Mouse (Mus musculus): ENCODE data around the gene Rfwd3. TPM values are rescaled to one million over a fixed set of nuclear protein-coding genes. Genes with fewer than 3 reads are reported as not detected.
"Not testable (repeated sequence)": the region's sequence is repeated elsewhere in the genome, so short reads cannot be mapped to it uniquely, and the experiment has no call there.

Gene Rfwd3
- total and polyA plus RNA-seq, 2 experiments from 2014 or later = 10.3 to 17.2 TPM

DNA sequence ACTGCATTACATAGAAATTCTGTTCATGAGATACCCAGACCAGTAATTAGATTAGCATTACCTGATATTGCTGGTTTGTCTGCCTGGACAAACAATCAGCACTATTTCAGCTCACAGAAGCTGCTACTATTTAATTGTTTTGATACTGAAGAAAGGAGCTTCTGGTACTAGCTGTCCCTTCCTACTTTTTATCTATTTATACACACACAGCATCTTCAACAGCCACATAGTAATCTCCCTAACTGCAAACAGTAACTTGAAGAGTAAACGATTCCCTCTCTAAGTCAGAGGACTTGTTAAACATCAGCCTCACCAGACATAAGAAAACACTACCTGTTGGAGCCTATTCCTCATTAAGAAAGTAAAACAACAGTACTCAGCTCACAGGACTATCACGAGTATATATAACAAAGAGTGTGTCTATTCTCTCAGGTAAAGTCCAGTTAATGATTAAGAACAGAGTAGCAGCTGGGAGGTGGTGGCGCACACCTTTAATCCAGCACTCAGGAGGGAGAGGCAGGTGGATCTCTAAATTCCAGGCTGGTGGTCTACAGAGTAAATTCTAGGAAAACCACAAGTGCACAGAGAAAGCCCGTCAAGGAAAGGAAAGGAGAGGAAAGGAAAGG, 47.4 kb downstream of the Rfwd3 start:
- Histone ChIP-seq H3K9me3 (ENCODE audit: low read length) (no peaks in the 10 kb centered on the region), H3K27ac (ENCODE audit: low read depth, low read length) (no peak overlapping the region), H3K36me3 (ENCODE audit: insufficient read depth, low read length) (no peaks in the 10 kb centered on the region), H3K4me2 (ENCODE audit: low read depth, low read length, poor library complexity, severe bottlenecking) (no peak overlapping the region), H3K4me1 (ENCODE audit: insufficient read depth, low read length) (peaks cover 3% of the 10 kb centered on the region; the same call in 1 of the 2 replicates), H3K27me3 (ENCODE audit: insufficient read depth, low read length) (no peaks in the 10 kb centered on the region), H3K9ac (replicated peaks; ENCODE audit: low read length, poor library complexity, severe bottlenecking) (no peak overlapping the region), H3K4me3 (ENCODE audit: low read depth, low read length) (no peak overlapping the region)
- no peak for DNase-seq (ENCODE audit: low spot score)
- WGBS = 89% methylated on average over 4 of the region's 4 CpGs
- no peak for ATAC-seq (ENCODE audit: low FRiP score)
- no peak for TF ChIP-seq CTCF (IDR thresholded peaks at IDR 0.05)

DNA sequence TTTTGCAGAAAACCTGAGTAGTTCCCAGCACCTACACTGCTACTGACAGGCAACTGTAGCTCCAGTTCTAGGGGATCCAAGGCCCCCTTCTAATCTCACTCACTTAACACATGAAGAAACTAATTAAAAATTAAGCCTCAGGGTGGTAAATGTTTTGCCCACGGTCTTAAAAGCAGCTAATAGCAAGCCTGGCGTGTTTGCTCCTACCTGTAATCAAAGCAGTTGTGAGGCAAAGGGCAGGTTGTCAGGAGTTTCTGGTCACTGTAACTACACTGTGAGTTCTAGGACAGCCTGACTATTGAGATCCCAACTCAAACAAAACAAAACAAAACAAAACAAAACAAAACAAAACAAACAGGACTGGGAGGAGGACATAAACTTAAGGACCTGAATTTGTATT, 49.9 kb downstream of the Rfwd3 start:
- no peak for DNase-seq (ENCODE audit: low spot score)
- WGBS = 65% methylated on average over 2 of the region's 2 CpGs
- Histone ChIP-seq H3K9me3 (ENCODE audit: low read length) (no peaks in the 10 kb centered on the region), H3K27ac (ENCODE audit: low read depth, low read length) (no peak overlapping the region), H3K9ac (replicated peaks; ENCODE audit: low read length, poor library complexity, severe bottlenecking) (no peak overlapping the region), H3K4me3 (ENCODE audit: low read depth, low read length) (no peak overlapping the region), H3K4me2 (ENCODE audit: low read depth, low read length, poor library complexity, severe bottlenecking) (no peak overlapping the region), H3K36me3 (ENCODE audit: insufficient read depth, low read length) (no peaks in the 10 kb centered on the region), H3K27me3 (ENCODE audit: insufficient read depth, low read length) (no peaks in the 10 kb centered on the region), H3K4me1 (ENCODE audit: insufficient read depth, low read length) (no peaks in the 10 kb centered on the region)
- no peak for ATAC-seq (ENCODE audit: low FRiP score)
- TF ChIP-seq CTCF (IDR thresholded peaks at IDR 0.05) = no peak

DNA sequence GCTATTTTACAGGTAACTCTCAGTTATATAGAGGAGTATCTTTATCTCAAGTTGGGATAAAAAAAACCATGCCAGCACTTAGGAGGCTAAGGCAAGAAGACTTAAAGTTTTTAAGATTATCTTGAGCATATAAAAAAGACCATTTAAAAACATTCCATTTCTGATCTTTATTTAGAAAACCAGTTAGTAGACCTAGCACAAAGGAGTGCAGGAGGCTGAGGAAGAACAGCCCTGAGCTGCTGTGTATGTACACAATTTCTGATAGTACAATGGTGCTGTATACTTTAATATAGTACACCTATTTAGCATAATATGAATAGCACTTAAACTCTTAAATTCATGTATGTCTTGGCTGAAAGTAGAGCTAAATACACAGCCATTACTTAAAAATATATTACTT, 51.9 kb downstream of the Rfwd3 start:
- H3K4me2 ChIP-seq (ENCODE audit: low read depth, low read length, poor library complexity, severe bottlenecking) = no peak overlapping the region
- H3K4me3 ChIP-seq (ENCODE audit: low read depth, low read length) = no peak overlapping the region
- no peak for DNase-seq (ENCODE audit: low spot score)
- no peak for TF ChIP-seq CTCF (IDR thresholded peaks at IDR 0.05)
- no peak overlapping the region for H3K9ac ChIP-seq (replicated peaks; ENCODE audit: low read length, poor library complexity, severe bottlenecking)
- no peaks in the 10 kb centered on the region for H3K4me1 ChIP-seq (ENCODE audit: insufficient read depth, low read length)
- no peaks in the 10 kb centered on the region for H3K9me3 ChIP-seq (ENCODE audit: low read length)
- H3K27ac ChIP-seq (ENCODE audit: low read depth, low read length) = no peak overlapping the region
- no peaks in the 10 kb centered on the region for H3K27me3 ChIP-seq (ENCODE audit: insufficient read depth, low read length)
- ATAC-seq (ENCODE audit: low FRiP score) = no peak
- H3K36me3 ChIP-seq (ENCODE audit: insufficient read depth, low read length) = no peaks in the 10 kb centered on the region

DNA sequence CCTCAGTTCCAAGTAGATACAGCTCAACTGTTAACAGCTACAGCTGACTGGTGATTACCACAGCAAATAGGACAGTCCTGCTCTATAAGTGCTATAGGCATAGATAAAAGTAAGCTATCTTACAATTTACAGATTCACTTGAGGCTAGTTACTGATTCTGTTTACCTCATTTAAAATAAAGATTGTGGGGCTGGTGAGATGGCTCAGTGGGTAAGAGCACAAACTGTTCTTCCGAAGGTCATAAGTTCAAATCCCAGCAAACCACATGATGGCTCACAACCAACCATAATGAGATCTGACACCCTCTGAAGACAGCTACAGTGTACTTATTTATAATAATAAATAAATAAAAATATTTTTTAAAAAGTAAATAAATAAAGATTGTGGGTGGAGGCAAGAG, 53.2 kb downstream of the Rfwd3 start:
- not testable (repeated sequence) for H3K9me3 ChIP-seq (ENCODE audit: low read length); H3K4me2 ChIP-seq (ENCODE audit: low read depth, low read length, poor library complexity, severe bottlenecking); H3K27me3 ChIP-seq (ENCODE audit: insufficient read depth, low read length); H3K4me3 ChIP-seq (ENCODE audit: low read depth, low read length); H3K27ac ChIP-seq (ENCODE audit: low read depth, low read length); H3K4me1 ChIP-seq (ENCODE audit: insufficient read depth, low read length); H3K9ac ChIP-seq (replicated peaks; ENCODE audit: low read length, poor library complexity, severe bottlenecking); H3K36me3 ChIP-seq (ENCODE audit: insufficient read depth, low read length); DNase-seq (ENCODE audit: low spot score); ATAC-seq (ENCODE audit: low FRiP score)
- 100% methylated on average over 1 of the region's 1 CpGs for WGBS

DNA sequence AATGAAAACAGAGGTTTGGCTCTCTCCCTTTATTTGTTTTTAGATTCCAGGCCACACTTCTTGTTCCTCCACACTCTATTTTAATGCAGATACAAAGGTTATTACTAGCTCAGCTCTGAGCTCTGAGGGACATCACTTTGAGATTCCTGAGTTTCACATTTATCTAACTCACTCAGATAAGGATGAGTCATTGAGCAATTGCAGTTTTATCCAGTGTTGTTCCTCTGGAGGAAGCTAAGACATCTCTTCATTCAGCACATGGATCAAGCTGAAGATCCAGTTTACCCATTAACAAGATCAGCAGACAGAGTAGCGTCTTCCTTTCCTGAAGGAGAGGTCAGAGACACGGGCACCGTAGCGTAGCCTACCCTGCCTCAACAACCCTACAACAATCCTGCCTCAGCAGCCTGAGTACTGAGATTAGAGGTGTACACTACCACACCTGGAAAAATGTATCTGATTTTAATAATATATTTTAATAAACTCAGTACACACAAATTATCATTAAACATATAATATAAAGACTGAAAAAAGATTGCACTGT, 53.7 kb downstream of the Rfwd3 start:
- no peaks in the 10 kb centered on the region for H3K4me1 ChIP-seq (ENCODE audit: insufficient read depth, low read length)
- 92% methylated on average over 4 of the region's 4 CpGs for WGBS
- H3K9ac ChIP-seq (replicated peaks; ENCODE audit: low read length, poor library complexity, severe bottlenecking) = no peak overlapping the region
- no peak overlapping the region for H3K4me2 ChIP-seq (ENCODE audit: low read depth, low read length, poor library complexity, severe bottlenecking)
- no peak for TF ChIP-seq CTCF (IDR thresholded peaks at IDR 0.05)
- H3K27me3 ChIP-seq (ENCODE audit: insufficient read depth, low read length) = no peaks in the 10 kb centered on the region
- H3K9me3 ChIP-seq (ENCODE audit: low read length) = no peaks in the 10 kb centered on the region
- no peak overlapping the region for H3K27ac ChIP-seq (ENCODE audit: low read depth, low read length)
- no peak overlapping the region for H3K4me3 ChIP-seq (ENCODE audit: low read depth, low read length)
- DNase-seq (ENCODE audit: low spot score) (no peak), ATAC-seq (ENCODE audit: low FRiP score) (no peak)
- H3K36me3 ChIP-seq (ENCODE audit: insufficient read depth, low read length) = no peaks in the 10 kb centered on the region

DNA sequence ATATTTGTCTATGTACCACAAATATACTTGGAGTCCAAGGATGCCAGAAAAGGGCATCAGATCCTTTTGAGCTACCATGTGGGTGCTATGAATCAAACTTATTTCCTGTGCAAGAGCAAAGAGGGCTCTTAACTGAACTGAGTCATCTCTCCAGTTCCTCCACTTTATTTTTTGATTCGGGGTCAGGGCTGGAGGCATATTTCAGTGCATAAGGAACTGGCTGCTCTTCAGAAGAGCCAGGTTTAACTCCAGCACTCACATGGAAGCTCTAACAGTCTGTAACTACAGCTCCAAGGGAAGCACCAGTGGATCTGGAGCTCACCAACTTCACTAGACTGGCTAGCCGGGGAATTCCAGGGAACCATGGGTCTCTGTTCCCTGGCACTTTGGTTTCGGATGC, 62.7 kb downstream of the Rfwd3 start:
- Histone ChIP-seq H3K4me3 (ENCODE audit: low read depth, low read length) (no peak overlapping the region), H3K27ac (ENCODE audit: low read depth, low read length) (no peak overlapping the region), H3K9ac (replicated peaks; ENCODE audit: low read length, poor library complexity, severe bottlenecking) (no peak overlapping the region), H3K9me3 (ENCODE audit: low read length) (no peaks in the 10 kb centered on the region), H3K36me3 (ENCODE audit: insufficient read depth, low read length) (no peaks in the 10 kb centered on the region), H3K4me2 (ENCODE audit: low read depth, low read length, poor library complexity, severe bottlenecking) (no peak overlapping the region), H3K27me3 (ENCODE audit: insufficient read depth, low read length) (no peaks in the 10 kb centered on the region), H3K4me1 (ENCODE audit: insufficient read depth, low read length) (no peaks in the 10 kb centered on the region)
- TF ChIP-seq CTCF (IDR thresholded peaks at IDR 0.05) = no peak
- DNase-seq (ENCODE audit: low spot score) (no peak), ATAC-seq (ENCODE audit: low FRiP score) (no peak)
- 84% methylated on average over 3 of the region's 3 CpGs for WGBS

All from midbrain, postnatal 0 days (tissue).